Mouse (Mus musculus): Measurements from ENCODE around the gene Glra1. TPM values are rescaled to one million over a fixed set of nuclear protein-coding genes. Genes with fewer than 3 reads are reported as not detected.
A peak's percentile ranks its signal among the peaks of the same experiment; 100 is the strongest.

Gene Glra1
- polyA plus RNA-seq, 1 experiment from 2014 or later: not detected

DNA sequence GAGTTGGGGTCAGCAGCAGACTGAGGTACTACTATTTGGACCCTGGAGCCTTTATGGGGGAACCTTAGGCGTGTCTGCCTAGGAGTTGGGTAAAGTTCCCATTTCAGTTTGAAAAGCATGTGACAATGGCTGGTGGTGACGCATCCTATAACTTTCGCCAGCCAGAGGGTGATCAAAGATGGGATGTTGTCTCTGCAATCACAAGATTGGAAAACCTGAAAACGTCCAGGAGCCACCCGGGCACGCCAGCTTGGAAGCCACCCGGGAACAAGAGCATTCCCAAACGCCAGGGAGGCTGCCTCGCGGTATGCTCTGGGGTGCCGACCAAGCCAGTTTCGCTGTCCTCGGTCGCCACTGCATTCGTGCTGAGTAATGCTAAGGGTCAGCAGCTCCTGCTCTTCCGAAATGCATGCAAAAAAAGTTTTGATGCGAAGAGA, 139.4 kb downstream of the Glra1 start:
- ATAC-seq (ENCODE audit: insufficient number of reproducible peaks, insufficient read depth, low FRiP score, low TSS enrichment): no peak
- Histone ChIP-seq H3K27ac (peak overlapping the region; percentile 92), H3K4me2 (replicated peaks) (peak overlapping the region; percentile 60), H3K36me3 (peaks cover 14% of the 10 kb centered on the region), H3K9ac (peak overlapping the region; percentile 65), H3K4me3 (peak overlapping the region; percentile 99), H3K27me3 (no peaks in the 10 kb centered on the region), H3K9me3 (no peaks in the 10 kb centered on the region), H3K4me1 (peaks cover 17% of the 10 kb centered on the region)
- WGBS: 4% methylated on average over 17 of the region's 17 CpGs

DNA sequence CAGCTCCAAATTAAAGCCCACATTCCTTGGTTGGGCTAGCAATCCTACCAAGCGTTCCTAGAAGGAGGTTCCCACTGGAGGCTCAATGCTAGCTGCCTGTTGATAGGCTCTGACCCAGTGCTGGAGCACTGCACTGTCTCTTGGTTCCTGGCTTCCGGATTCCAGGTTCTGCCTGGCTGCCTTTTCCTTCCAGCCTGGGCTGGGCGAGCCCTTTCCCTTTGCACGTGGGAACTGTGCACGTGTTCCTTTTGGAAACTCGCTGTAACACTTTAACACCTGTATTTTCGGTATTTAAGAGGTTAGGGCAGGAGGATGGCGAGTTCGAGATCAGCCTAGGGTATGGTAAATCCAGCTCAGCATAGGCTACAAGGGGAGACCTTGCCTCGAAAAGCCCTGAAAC, 140.0 kb downstream of the Glra1 start:
- Histone ChIP-seq H3K27ac (peak overlapping the region; percentile 92), H3K36me3 (peaks cover 9% of the 10 kb centered on the region), H3K4me3 (no peak overlapping the region), H3K9ac (0 out of 2 replicates have a peak overlapping the region, but pooled peaks have one; percentile 65), H3K4me2 (replicated peaks) (peak overlapping the region; percentile 60), H3K4me1 (peaks cover 17% of the 10 kb centered on the region), H3K9me3 (no peaks in the 10 kb centered on the region), H3K27me3 (no peaks in the 10 kb centered on the region)
- ATAC-seq (ENCODE audit: insufficient number of reproducible peaks, insufficient read depth, low FRiP score, low TSS enrichment): no peak
- 69% methylated on average over 10 of the region's 10 CpGs for WGBS

GRCm38 (mm10) chr11:55465177-55465576, 142.8 kb downstream of the Glra1 start:
- no peak overlapping the region for H3K27ac ChIP-seq
- H3K4me1 ChIP-seq: 0 out of 2 replicates have a peak, but pooled peaks cover 9% of the 10 kb centered on the region
- H3K27me3 ChIP-seq: no peaks in the 10 kb centered on the region
- no peak for ATAC-seq (ENCODE audit: insufficient number of reproducible peaks, insufficient read depth, low FRiP score, low TSS enrichment)
- H3K4me2 ChIP-seq (replicated peaks): no peak overlapping the region
- H3K36me3 ChIP-seq: no peaks in the 10 kb centered on the region
- no peaks in the 10 kb centered on the region for H3K9me3 ChIP-seq
- no peak overlapping the region for H3K9ac ChIP-seq
- no peak overlapping the region for H3K4me3 ChIP-seq
- 76% methylated on average over 3 of the region's 3 CpGs for WGBS

GRCm38 (mm10) chr11:55464707-55465106, 143.3 kb downstream of the Glra1 start:
- Histone ChIP-seq H3K9me3 (no peaks in the 10 kb centered on the region), H3K4me2 (replicated peaks) (no peak overlapping the region), H3K4me1 (peaks cover 13% of the 10 kb centered on the region; the same call in 1 of the 2 replicates), H3K27me3 (no peaks in the 10 kb centered on the region), H3K36me3 (no peaks in the 10 kb centered on the region), H3K4me3 (no peak overlapping the region), H3K27ac (no peak overlapping the region), H3K9ac (no peak overlapping the region)
- ATAC-seq (ENCODE audit: insufficient number of reproducible peaks, insufficient read depth, low FRiP score, low TSS enrichment): no peak
- WGBS: 83% methylated on average over 10 of the region's 10 CpGs

Small RNA genes within 50 kb of the gene (microRNA-seq; reads per million reads assigned to microRNA genes)
- gene Mir7652: not detected

Other genes with a start within 250 kb of the Glra1 start
- 772 and 814 TPM in 2 replicates for gene Sparc, start 185.0 kb downstream of the Glra1 start, polyA plus RNA-seq (2016; fragmentation: Nextera tagmentation; extraction: Ambion mirVana)
- gene Atox1, start 147.0 kb downstream of the Glra1 start, polyA plus RNA-seq (2016; fragmentation: Nextera tagmentation; extraction: Ambion mirVana): 297 and 344 TPM in 2 replicates
- 237 TPM in 2 replicates for gene G3bp1, start 138.5 kb downstream of the Glra1 start, polyA plus RNA-seq (2016; fragmentation: Nextera tagmentation; extraction: Ambion mirVana)

All from embryonic facial prominence, embryonic 12.5 days (tissue).